Mouse (Mus musculus) E14TG2a.4 (cell line): ENCODE measurements around the gene Dnaja2.
A peak's percentile ranks its signal among the peaks of the same experiment; 100 is the strongest.

Experiments used
- H3K27me3 ChIP-seq: 2 replicates; pipeline ENCODE4 v1.6.1; 2014; ENCODE audit warnings: low read length, control low read depth; ENCODE audit not compliant: insufficient read depth
- H3K36me3 ChIP-seq: 2 replicates; pipeline ENCODE4 v1.6.1; 2014; ENCODE audit warnings: low read length, control low read depth; ENCODE audit not compliant: insufficient read depth
- H3K4me1 ChIP-seq: replicated peaks from 2 replicates; pipeline ENCODE4 v1.6.1; 2014; ENCODE audit warnings: low read depth, low read length, control low read depth
- H3K4me3 ChIP-seq: replicated peaks from 2 replicates; pipeline ENCODE4 v1.5.1; 2014; ENCODE audit warnings: mild to moderate bottlenecking, low read length
- H3K9me3 ChIP-seq: 2 replicates; pipeline ENCODE4 v1.6.1; 2014; ENCODE audit warnings: low read length, control low read depth
- CTCF ChIP-seq: conservative IDR thresholded peaks from 2 replicates; pipeline ENCODE4 v1.5.1; 2014; ENCODE audit warnings: low read length
- NANOG ChIP-seq: IDR thresholded peaks from 2 replicates; pipeline ENCODE4 v1.6.1; 2014; ENCODE audit warnings: borderline replicate concordance, low read length, mixed read lengths
- POU5F1 ChIP-seq: IDR thresholded peaks from 2 replicates; pipeline ENCODE4 v1.6.1; 2014; ENCODE audit warnings: low read length, borderline replicate concordance

Gene Dnaja2

DNA sequence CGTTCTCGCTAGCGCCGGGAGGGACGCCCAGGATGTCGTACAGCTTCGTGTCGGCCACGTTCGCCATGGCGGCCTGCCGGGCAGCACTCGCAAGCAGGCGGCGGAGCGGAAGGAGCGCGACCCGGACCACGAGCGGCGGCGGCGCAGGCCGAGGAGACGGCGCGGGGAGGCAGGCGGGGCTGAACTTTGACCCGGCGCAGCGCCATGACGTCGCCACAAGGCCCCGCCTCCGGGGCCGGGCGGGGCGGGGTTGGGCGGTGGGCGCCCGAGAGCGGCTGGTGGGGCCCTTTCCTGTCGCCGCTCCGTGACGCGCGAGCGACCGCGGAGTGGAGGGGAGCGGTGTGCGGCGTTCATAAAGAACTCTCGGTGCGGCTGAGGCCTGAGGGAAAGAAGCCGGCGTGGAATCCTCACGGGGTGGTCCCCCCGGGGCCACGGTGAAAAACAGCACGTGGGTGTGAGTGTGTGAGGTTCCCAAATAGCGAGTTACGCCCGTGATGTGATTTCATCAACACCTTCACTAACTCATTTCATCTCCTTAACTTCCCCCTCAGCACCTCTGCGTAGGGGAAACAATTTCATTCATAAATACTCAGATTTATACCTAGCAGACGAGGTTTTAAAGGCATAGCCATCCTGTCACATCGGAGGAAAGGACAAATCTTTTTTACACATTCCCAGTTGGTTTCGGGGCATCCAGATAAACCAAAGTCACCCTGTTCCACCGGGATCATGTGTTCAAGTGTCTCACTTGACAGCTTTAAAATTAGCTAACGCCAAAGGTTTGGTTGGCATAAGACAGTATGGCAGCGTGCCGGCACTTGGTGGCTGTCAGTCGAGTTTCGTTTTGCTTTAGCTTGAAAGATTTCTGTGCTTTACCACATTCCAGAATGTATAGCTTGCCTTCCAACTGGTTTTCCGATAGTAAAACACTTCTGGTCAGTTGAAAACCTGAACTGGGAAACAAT lies at the start of gene Dnaja2:
Gene Dnaja2, minus strand, starts transcription at position 164 of the 965 bp plus-strand sequence.
- 0 out of 2 replicates have a peak, but pooled peaks cover 2% of the 10 kb centered on the region for H3K27me3 ChIP-seq
- TF ChIP-seq NANOG (no peak), POU5F1 (no peak), CTCF (no peak)
- H3K9me3 ChIP-seq, result no peaks in the 10 kb centered on the region
- peaks cover 46% of the 10 kb centered on the region for H3K4me1 ChIP-seq
- H3K4me3 ChIP-seq, result peak within 1 kb of the TSS; percentile 93
- H3K36me3 ChIP-seq, result peaks cover 31% of the 10 kb centered on the region

DNA sequence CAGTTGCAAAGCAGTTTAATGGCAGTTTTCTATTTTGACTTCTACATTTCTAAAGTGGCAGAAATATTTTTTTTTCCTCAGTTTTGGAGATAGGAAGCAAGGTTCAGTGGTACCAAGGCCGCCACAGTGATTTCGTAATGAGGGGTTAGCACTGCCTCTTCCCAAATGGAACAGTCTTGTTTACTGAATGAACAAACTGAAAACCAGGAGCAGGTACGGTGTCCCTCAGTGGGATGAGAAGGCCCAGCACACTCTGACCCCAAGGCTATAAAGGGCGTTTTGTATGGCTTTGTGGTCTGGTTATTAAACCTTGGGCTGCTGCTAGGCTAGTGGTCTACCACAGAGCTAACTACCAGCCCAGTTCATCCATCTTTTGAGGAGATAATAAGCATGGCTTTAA lies 49.1 kb upstream of the Dnaja2 start:
- H3K4me3 ChIP-seq, result no peak overlapping the region
- no peaks in the 10 kb centered on the region for H3K36me3 ChIP-seq
- no peaks in the 10 kb centered on the region for H3K27me3 ChIP-seq
- TF ChIP-seq POU5F1 (no peak), CTCF (no peak), NANOG (no peak)
- no peaks in the 10 kb centered on the region for H3K4me1 ChIP-seq
- no peaks in the 10 kb centered on the region for H3K9me3 ChIP-seq

DNA sequence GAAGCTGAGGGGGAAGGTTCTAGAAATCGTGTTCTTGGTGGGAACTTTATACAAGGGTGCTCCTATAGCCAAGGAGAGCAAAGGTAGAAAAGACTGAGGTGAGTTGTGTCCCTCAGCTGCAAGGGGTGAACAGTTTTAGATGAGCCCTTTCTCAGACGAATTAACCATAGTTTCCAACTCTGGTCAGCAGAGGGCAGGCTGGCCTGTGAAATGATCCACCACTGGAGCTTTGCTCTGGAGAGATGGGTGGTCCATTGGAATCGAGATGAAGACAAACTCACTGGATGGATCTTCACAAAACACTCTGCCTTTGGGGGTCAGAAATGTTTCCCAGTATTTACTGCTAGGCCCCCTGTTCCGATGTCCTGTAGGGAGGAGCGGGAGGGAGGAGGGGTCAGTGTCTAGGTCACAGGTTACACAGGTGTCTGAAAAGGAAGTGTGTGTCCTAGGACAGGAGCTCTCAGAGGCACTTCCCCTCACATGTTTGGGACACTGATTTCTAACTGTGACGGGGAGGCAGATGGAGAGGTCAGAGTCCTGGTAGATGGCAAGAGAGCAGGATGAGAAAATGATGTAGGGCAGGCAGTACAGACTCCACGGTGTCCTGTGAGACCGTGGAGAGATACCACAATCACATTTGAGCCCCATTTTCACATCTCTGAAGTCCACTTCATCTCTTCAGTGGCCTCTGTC lies 48.2 kb upstream of the Dnaja2 start:
- Histone ChIP-seq H3K4me3 (no peak overlapping the region), H3K4me1 (no peaks in the 10 kb centered on the region), H3K27me3 (no peaks in the 10 kb centered on the region), H3K9me3 (no peaks in the 10 kb centered on the region), H3K36me3 (no peaks in the 10 kb centered on the region)
- peak; percentile 10 for TF ChIP-seq CTCF
- TF ChIP-seq NANOG, result no peak
- TF ChIP-seq POU5F1, result no peak

DNA sequence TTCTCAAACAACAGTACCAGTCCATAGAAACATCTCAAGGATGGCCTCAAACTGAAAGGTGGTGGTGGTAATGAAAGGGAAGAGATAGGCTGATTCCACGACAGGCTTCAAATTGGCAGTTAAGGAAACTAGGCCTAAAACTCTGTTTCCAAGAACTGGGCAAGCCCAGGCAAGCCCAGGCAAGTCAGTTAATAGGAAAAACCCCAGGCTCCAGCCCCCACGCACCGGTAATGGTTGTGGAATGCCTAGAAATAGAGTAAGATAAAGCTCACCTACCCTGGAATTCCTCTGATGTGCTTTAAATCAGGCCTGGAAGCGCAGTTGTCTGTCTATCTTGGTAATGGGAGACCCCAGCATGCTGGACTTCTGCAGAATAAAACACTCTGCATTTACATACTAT lies 47.6 kb upstream of the Dnaja2 start:
- no peak overlapping the region for H3K4me3 ChIP-seq
- H3K27me3 ChIP-seq, result no peaks in the 10 kb centered on the region
- H3K4me1 ChIP-seq, result peaks cover 5% of the 10 kb centered on the region
- TF ChIP-seq NANOG (no peak), CTCF (no peak), POU5F1 (no peak)
- H3K9me3 ChIP-seq, result no peaks in the 10 kb centered on the region
- H3K36me3 ChIP-seq, result no peaks in the 10 kb centered on the region

DNA sequence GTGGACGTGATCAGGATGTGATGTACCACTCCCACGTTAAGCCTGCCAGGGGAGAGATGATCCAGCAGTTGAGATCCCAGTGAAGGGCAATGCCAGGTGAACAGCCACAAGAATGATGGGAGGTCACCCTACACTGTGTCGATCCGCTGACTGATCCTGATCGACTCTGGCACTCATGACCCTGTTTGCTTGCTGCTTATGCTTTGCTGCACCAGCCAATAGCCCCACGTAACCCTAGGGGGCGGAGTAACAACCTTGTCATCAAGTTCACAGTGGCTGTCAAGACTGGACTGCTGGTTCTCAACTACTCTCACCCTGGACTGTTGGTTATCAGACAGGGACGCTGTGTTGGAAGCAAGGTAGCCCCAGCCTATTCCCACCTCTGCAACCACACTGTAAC lies 46.6 kb upstream of the Dnaja2 start:
- peaks cover 14% of the 10 kb centered on the region for H3K4me1 ChIP-seq
- no peaks in the 10 kb centered on the region for H3K9me3 ChIP-seq
- no peaks in the 10 kb centered on the region for H3K27me3 ChIP-seq
- no peak for TF ChIP-seq CTCF
- TF ChIP-seq POU5F1, result no peak
- TF ChIP-seq NANOG, result no peak
- no peaks in the 10 kb centered on the region for H3K36me3 ChIP-seq
- H3K4me3 ChIP-seq, result no peak overlapping the region

DNA sequence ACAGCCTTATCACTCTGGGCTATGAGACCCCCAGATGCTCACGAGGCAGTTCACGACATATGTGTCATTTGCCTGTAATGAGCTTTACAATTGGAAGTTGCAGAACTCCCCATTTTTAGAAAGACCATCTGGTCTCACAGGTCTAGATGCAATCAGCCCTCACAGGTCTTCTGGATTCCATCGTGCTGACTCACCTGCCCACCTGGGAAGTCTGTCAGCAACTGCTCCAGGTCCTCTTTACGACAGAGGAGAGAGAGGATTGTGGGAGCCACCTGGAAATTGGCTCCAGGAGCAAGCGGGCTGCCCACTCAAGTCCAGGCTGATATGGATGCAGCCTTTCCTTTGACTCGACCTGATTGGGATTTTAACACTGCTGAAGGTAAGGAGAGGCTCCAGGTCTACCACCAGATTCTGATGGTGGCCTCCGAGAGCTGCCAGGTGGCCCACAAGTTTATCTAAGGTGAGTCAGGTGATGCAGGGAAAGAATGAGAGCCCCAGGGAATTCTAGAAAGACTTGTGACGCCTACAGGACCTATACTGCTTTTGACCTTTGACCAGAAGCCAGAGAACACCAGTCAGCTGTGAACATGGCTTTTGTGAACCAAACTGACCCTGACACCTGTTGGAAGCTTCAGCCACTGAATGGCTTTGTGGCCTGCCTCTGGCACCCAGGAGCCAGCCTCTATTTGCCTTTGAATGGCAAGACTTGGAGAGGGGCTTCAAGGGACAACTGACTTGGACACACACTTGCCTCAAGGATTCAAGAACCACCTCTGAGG lies 42.5 kb upstream of the Dnaja2 start:
- no peaks in the 10 kb centered on the region for H3K36me3 ChIP-seq
- no peak overlapping the region for H3K4me3 ChIP-seq
- no peaks in the 10 kb centered on the region for H3K27me3 ChIP-seq
- H3K9me3 ChIP-seq, result no peaks in the 10 kb centered on the region
- TF ChIP-seq NANOG, result no peak
- TF ChIP-seq POU5F1, result no peak
- no peak for TF ChIP-seq CTCF
- peaks cover 32% of the 10 kb centered on the region for H3K4me1 ChIP-seq

DNA sequence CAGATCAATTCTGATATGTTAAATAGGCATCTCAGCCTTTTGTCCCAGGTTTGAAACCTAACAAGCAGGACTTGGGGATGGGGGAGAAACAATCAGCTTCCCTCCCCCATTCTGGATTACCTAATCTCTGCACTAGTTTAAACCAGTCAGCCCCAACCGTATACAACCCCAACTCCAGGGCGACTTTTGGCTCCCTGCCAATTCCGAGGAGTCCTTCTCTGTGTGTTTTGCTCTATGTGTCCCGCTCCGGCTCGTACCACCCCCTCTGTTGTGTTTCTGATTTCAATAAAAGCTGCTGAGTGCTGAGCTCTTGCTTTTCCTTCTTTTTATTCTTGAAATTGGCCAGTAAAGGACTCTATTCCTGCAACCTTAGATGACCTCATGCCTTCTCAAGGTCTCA lies 40.2 kb upstream of the Dnaja2 start:
- Histone ChIP-seq H3K36me3 (no peaks in the 10 kb centered on the region), H3K4me1 (peaks cover 38% of the 10 kb centered on the region), H3K4me3 (no peak overlapping the region), H3K27me3 (no peaks in the 10 kb centered on the region), H3K9me3 (0 out of 2 replicates have a peak, but pooled peaks cover 2% of the 10 kb centered on the region)
- TF ChIP-seq CTCF (no peak), POU5F1 (no peak), NANOG (no peak)

DNA sequence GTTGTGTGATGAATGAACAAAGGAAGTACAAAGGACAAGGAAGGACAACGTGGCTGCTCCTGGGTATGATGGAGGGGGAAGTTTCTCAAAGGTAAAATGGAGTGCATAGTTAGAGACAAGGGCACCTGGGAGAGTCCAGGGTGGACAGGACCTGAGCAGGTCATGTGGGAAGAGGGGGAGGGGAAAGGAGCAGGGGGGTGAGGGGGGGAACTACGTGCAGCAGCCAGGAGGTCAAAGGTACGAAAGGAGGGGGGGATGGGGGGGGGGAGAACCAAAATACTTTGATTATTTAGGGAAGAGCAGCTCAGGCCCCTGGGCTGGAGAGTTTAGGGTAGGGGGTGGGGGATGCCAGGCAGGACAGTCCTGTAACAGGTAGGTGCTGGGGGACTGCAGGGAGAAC lies 39.8 kb upstream of the Dnaja2 start:
- H3K9me3 ChIP-seq, result peaks cover 6% of the 10 kb centered on the region
- no peak for TF ChIP-seq CTCF
- TF ChIP-seq POU5F1, result no peak
- TF ChIP-seq NANOG, result no peak
- H3K4me1 ChIP-seq, result peaks cover 38% of the 10 kb centered on the region
- no peaks in the 10 kb centered on the region for H3K36me3 ChIP-seq
- H3K27me3 ChIP-seq, result no peaks in the 10 kb centered on the region
- H3K4me3 ChIP-seq, result no peak overlapping the region
